Mouse (Mus musculus) brown adipose tissue, adult 24 weeks (tissue): ENCODE measurements around the gene Fxyd4. TPM values are rescaled to one million over a fixed set of nuclear protein-coding genes. Genes with fewer than 3 reads are reported as not detected.

ENCODE experiments used
- H3K27ac ChIP-seq: fragments of 200-500 bp; replicated peaks from 2 replicates; pipeline ENCODE4 v1.5.1; 2012; ENCODE audit warnings: low read depth, mild to moderate bottlenecking, low read length
- H3K4me1 ChIP-seq: fragments of 200-500 bp; 2 replicates; pipeline ENCODE4 v1.6.1; 2012; ENCODE audit warnings: low read length, mixed read lengths; ENCODE audit not compliant: control insufficient read depth, insufficient read depth, insufficient read length
- H3K4me3 ChIP-seq: fragments of 200-500 bp; 2 replicates; pipeline ENCODE4 v1.5.1; 2012; ENCODE audit warnings: low read depth, mild to moderate bottlenecking, low read length, moderate library complexity; ENCODE audit not compliant: insufficient read depth
- polyA plus RNA-seq: library from polyadenylated mRNA; stranded (reverse); fragments of >200 nt; gene quantifications from 2 replicates; pipeline ENCODE4 v1.2.4, GENCODE M21; 2012; ENCODE audit not compliant: missing spikeins, insufficient read depth, insufficient read length

Fxyd4 gene
- not detected in 2 replicates for polyA plus RNA-seq

- no peak within 1 kb of the TSS for H3K4me3 ChIP-seq
- no peaks in the 10 kb centered on the region for H3K4me1 ChIP-seq
- no peak within 1 kb of the TSS for H3K27ac ChIP-seq
These were observed at the start of gene Fxyd4 for GRCm38 (mm10) chr6:117937222-117937932. Gene Fxyd4 (minus strand): TSS chr6:117937692.

- Histone ChIP-seq H3K27ac (no peak overlapping the region), H3K4me3 (no peak overlapping the region), H3K4me1 (no peaks in the 10 kb centered on the region)
These were observed 49.7 kb upstream of the Fxyd4 start for GRCm38 (mm10) chr6:117987173-117987572.

GRCm38 (mm10) chr6:117966729-117967128, 29.2 kb upstream of the Fxyd4 start:
- Histone ChIP-seq H3K4me3 (no peak overlapping the region), H3K4me1 (no peaks in the 10 kb centered on the region), H3K27ac (no peak overlapping the region)

GRCm38 (mm10) chr6:117963201-117963600, 25.7 kb upstream of the Fxyd4 start:
- H3K4me3 ChIP-seq: no peak overlapping the region

GRCm38 (mm10) chr6:117956851-117957501, 19.5 kb upstream of the Fxyd4 start:
- no peak overlapping the region for H3K27ac ChIP-seq

More at GRCm38 (mm10) chr6:117963201-117963600, 25.7 kb upstream of the Fxyd4 start:
- Histone ChIP-seq H3K4me1 (no peaks in the 10 kb centered on the region), H3K27ac (no peak overlapping the region)

GRCm38 (mm10) chr6:117956161-117956560, 18.7 kb upstream of the Fxyd4 start:
- H3K4me1 ChIP-seq: no peaks in the 10 kb centered on the region
- no peak overlapping the region for H3K4me3 ChIP-seq
- H3K27ac ChIP-seq: no peak overlapping the region

More at GRCm38 (mm10) chr6:117956851-117957501, 19.5 kb upstream of the Fxyd4 start:
- Histone ChIP-seq H3K4me1 (no peaks in the 10 kb centered on the region), H3K4me3 (no peak overlapping the region)

GRCm38 (mm10) chr6:117952330-117952729, 14.8 kb upstream of the Fxyd4 start:
- Histone ChIP-seq H3K4me1 (no peaks in the 10 kb centered on the region), H3K27ac (no peak overlapping the region), H3K4me3 (no peak overlapping the region)

- Histone ChIP-seq H3K27ac (no peak overlapping the region), H3K4me3 (no peak overlapping the region)
These were observed 6.4 kb upstream of the Fxyd4 start for GRCm38 (mm10) chr6:117943899-117944298.

GRCm38 (mm10) chr6:117942769-117943168, 5.3 kb upstream of the Fxyd4 start:
- Histone ChIP-seq H3K27ac (no peak overlapping the region), H3K4me1 (no peaks in the 10 kb centered on the region), H3K4me3 (no peak overlapping the region)

More at GRCm38 (mm10) chr6:117943899-117944298, 6.4 kb upstream of the Fxyd4 start:
- no peaks in the 10 kb centered on the region for H3K4me1 ChIP-seq

- H3K4me3 ChIP-seq: no peak overlapping the region
- H3K4me1 ChIP-seq: no peaks in the 10 kb centered on the region
These were observed 1.5 kb upstream of the Fxyd4 start for GRCm38 (mm10) chr6:117938951-117939350.

GRCm38 (mm10) chr6:117935681-117936612, 1.5 kb downstream of the Fxyd4 start:
- Histone ChIP-seq H3K4me3 (no peak overlapping the region), H3K27ac (no peak overlapping the region), H3K4me1 (no peaks in the 10 kb centered on the region)

More at GRCm38 (mm10) chr6:117938951-117939350, 1.5 kb upstream of the Fxyd4 start:
- H3K27ac ChIP-seq: no peak overlapping the region

- no peak overlapping the region for H3K27ac ChIP-seq
- no peaks in the 10 kb centered on the region for H3K4me1 ChIP-seq
- H3K4me3 ChIP-seq: no peak overlapping the region
These were observed 3.2 kb downstream of the Fxyd4 start for GRCm38 (mm10) chr6:117934301-117934700.

- Histone ChIP-seq H3K27ac (no peak overlapping the region), H3K4me3 (no peak overlapping the region), H3K4me1 (no peaks in the 10 kb centered on the region)
These were observed 5.0 kb downstream of the Fxyd4 start for GRCm38 (mm10) chr6:117932325-117933051.

GRCm38 (mm10) chr6:117929945-117930655, 7.4 kb downstream of the Fxyd4 start:
- Histone ChIP-seq H3K4me3 (no peak overlapping the region), H3K4me1 (no peaks in the 10 kb centered on the region), H3K27ac (no peak overlapping the region)
